Mouse (Mus musculus) fat pad, adult 2 months (tissue): Measurements from ENCODE around the gene Prkci.

Experiments used
- DNase-seq: peaks from one replicate; pipeline ENCODE4 v3.0.0-alpha.2; 2011; ENCODE audit warnings: low read depth, low spot score; ENCODE audit errors: extremely low read depth

Gene Prkci

GRCm38 (mm10) chr3:31082838-31083506 is 87.4 kb downstream of the Prkci start:
- DNase-seq = no peak

- DNase-seq = no peak
These were observed 88.1 kb downstream of the Prkci start for GRCm38 (mm10) chr3:31083507-31084245.

- DNase-seq = no peak
These were observed 89.5 kb downstream of the Prkci start for GRCm38 (mm10) chr3:31085000-31085399.

- no peak for DNase-seq
These were observed 93.5 kb downstream of the Prkci start for GRCm38 (mm10) chr3:31088789-31089775.

- DNase-seq = no peak
These were observed 94.4 kb downstream of the Prkci start for GRCm38 (mm10) chr3:31089956-31090355.

GRCm38 (mm10) chr3:31093196-31093595 is 97.6 kb downstream of the Prkci start:
- DNase-seq = no peak

GRCm38 (mm10) chr3:31093627-31094351 is 98.2 kb downstream of the Prkci start:
- no peak for DNase-seq

GRCm38 (mm10) chr3:31094531-31095178 is 99.1 kb downstream of the Prkci start, which contains the start of gene Skil:
TSS of gene Skil (plus strand) at chr3:31095058.
- no peak for DNase-seq

- no peak for DNase-seq
These were observed 99.6 kb downstream of the Prkci start for GRCm38 (mm10) chr3:31095179-31095490.

GRCm38 (mm10) chr3:31095491-31096154 is 100.1 kb downstream of the Prkci start:
- DNase-seq = no peak

GRCm38 (mm10) chr3:31096155-31097101 is 100.9 kb downstream of the Prkci start:
- no peak for DNase-seq

GRCm38 (mm10) chr3:31097102-31097720 is 101.7 kb downstream of the Prkci start:
- no peak for DNase-seq

- no peak for DNase-seq
These were observed 102.4 kb downstream of the Prkci start for GRCm38 (mm10) chr3:31097976-31098375.

GRCm38 (mm10) chr3:31098556-31098955 is 103.0 kb downstream of the Prkci start:
- DNase-seq = no peak

GRCm38 (mm10) chr3:31100026-31100425 is 104.5 kb downstream of the Prkci start:
- DNase-seq = no peak

GRCm38 (mm10) chr3:31100802-31101201 is 105.3 kb downstream of the Prkci start:
- DNase-seq = no peak
